Mouse (Mus musculus) embryonic stem cell, embryonic (primary cell): ENCODE measurements around the gene Cobl.

Experiments used
- CTCF ChIA-PET, 4 experiments: fragments of 300-600 bp in 2 of 4; fragments of 350-600 bp in 2 of 4; sonication (Branson Sonifier 250); formaldehyde crosslinking; loops; one replicate each; lab custom pipeline; 2022; ENCODE audit warnings: inconsistent platforms in 2 of 4; lab: Charles Lee
- POLR2A ChIA-PET, 4 experiments: fragments of 300-600 bp in 2 of 4; fragments of 350-600 bp in 2 of 4; sonication (Branson Sonifier 250); formaldehyde crosslinking; loops; one replicate each; lab custom pipeline; 2022; ENCODE audit warnings: antibody characterized with exemption in 4 of 4, inconsistent platforms in 1 of 4; lab: Charles Lee

Cobl gene

DNA sequence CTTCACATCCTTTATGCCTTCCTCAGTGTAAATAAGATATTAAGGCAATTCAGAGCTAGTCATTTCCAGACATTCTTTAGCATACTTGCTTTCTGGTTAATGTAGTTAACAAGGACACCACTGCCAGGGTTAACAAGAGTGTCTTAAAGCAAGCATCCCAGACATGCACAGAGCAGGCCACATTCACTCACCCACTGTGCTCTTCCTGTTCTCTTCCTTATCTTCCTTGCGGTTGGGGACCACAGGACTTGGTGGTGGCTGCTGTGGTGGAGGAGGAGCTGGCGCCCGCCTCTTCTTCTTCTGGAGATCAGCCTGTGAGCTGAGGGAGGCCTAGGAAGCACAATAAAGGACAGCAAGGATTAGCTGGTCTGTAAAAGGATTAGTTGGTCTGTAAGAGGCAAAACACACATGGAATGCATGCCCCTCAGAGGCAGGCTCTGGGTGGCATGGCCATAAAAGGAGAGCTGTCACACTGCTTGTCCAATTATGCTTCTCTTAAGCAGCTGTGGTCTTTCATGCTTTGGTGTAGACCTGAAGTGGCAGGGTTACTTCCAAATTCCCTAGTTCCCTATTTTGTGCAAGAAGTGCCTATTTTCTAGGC lies 155.2 kb downstream of the Cobl start:
- CTCF ChIA-PET = interaction anchor here in 1 of 4 experiments (0.5 kb wide), 1 partner anchor 1627 kb away, joined by 3 read pairs; no protein-coding TSS in a partner anchor
- POLR2A ChIA-PET = interaction anchor here in 1 of 4 experiments (1.5 to 1.9 kb wide), 2 partner anchors 13 to 16 kb away, joined by 3 to 6 read pairs; no protein-coding TSS in a partner anchor

DNA sequence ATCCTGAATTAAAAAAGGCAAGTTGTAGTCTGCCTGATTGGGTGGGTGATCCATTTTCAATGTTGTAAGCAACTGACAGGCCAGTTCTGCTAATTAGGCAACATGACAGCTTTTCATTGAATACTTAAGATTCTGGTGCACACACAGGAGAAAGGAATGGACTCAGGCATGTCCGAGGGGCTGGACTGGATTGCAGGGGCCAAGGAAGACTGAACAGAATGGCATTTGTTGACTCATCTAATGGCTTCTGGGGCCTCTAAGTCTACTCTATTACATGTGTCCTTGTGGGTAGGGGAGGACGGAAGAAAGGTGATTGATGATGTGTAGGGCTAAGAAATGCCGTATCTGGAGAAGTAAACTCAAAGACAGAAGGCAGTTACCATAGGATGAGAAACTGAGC lies 159.9 kb downstream of the Cobl start:
- CTCF ChIA-PET = interaction anchor here in 1 of 4 experiments (0.6 kb wide), 1 partner anchor 9 kb away, joined by 6 read pairs; no protein-coding TSS in a partner anchor
- POLR2A ChIA-PET = interaction anchor here in 2 of 4 experiments (1.1 to 1.3 kb wide), 2 partner anchors 14 to 31 kb away, joined by 3 read pairs; no protein-coding TSS in a partner anchor

DNA sequence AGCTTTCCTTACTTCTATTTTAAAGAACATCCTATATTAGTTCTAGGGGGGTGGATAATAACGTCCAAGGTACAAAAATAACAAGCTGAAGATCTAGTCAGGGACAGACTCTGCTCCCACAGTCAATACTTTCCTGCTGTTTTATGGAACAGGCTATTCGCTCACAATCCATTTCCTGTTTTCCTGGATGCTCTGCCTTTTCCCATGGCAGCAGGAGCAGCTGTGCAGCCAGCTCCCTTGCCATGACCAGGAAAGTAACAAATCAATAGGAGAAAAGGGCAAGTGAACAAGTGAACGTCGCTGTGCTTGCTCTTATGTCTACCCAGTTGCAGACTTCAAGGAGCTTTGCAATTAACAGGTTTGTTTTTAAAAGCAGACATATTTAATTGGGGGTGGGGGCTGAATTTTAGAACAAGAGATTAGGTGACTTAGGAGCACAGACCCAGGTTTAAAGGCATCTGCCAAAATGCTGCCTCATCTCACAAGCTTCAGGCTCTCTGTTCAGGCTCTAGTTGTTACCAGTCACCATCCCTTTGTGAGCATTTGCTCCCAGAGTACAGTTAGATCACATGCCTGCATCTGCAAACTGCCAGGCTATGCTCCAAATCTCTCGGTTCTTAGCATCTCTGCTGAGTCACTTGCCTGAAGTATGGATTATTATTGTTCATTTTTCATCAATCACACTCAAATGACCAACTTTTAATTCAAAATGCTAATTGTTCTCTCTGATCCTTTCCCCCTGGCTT lies 164.9 kb downstream of the Cobl start:
- CTCF ChIA-PET = interaction anchor here in 3 of 4 experiments (0.6 to 1.6 kb wide), 4 partner anchors 8 to 129 kb away, joined by 3 to 7 read pairs (median 4); no protein-coding TSS in a partner anchor
- POLR2A ChIA-PET = interaction anchor here in 1 of 4 experiments (1.4 to 2.1 kb wide), 3 partner anchors 10 to 45 kb away, joined by 3 to 9 read pairs (median 4); no protein-coding TSS in a partner anchor

DNA sequence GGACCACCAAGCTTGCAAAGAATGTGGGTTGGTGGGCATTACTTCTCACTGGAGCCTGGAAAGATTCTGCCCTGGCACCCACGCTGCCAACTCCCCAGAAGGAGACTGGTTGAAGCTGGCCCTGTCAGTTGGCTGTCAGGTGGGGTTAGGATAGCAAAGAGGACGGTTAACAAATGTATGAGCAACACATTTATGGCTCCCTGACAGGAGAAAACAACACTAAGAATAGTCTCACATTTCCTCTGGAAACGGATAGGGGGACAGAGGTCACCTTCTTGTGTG lies 173.2 kb downstream of the Cobl start:
- ChIA-PET POLR2A (interaction anchor here in 2 of 4 experiments (1.0 to 1.2 kb wide), 2 partner anchors 14 to 24 kb away, joined by 3 read pairs; no protein-coding TSS in a partner anchor), CTCF (interaction anchor here in 3 of 4 experiments (0.6 to 1.6 kb wide), 17 partner anchors 8 to 830 kb away, joined by 3 to 11 read pairs (median 3); partner anchors contain the start of gene Spata48 (in 1 of the 3))

DNA sequence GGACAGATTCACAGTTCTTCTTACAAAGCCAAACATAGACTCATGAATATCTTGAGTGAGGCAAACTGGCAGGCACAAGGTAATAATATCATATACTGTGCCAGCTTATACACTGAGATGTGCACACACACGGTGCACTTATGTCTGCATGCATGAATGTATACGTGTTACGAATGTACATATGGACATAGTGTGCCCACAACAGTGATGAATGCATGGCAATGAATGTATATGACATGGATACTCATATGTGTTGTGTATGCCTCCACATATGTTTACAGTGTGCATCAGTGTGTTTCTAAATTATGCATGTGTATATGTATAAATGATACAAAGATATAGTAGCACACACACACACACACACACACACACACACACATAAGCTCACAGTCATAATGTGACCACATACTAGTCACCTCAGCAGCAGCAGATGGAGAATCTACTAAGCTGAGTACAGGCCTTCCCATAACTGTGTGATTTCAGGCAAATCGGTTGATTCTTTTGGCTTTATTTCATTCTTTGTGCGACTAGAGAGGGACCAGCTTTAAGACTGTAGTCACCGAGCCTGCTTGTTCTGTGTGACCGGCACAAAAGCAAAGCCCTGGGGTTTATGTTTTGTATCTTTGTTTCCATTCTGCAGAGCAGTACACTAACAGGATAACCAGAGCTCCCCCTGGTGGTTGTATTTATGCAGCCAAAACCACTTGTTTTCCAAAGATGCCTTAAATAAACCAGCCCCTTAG lies 173.7 kb downstream of the Cobl start:
- ChIA-PET CTCF (interaction anchor here in 3 of 4 experiments (0.6 to 1.6 kb wide), 18 partner anchors 9 to 830 kb away, joined by 3 to 11 read pairs (median 3); partner anchors contain the start of gene Spata48 (in 1 of the 3)), POLR2A (interaction anchor here in 2 of 4 experiments (1.0 to 1.2 kb wide), 2 partner anchors 14 to 24 kb away, joined by 3 read pairs; no protein-coding TSS in a partner anchor)

DNA sequence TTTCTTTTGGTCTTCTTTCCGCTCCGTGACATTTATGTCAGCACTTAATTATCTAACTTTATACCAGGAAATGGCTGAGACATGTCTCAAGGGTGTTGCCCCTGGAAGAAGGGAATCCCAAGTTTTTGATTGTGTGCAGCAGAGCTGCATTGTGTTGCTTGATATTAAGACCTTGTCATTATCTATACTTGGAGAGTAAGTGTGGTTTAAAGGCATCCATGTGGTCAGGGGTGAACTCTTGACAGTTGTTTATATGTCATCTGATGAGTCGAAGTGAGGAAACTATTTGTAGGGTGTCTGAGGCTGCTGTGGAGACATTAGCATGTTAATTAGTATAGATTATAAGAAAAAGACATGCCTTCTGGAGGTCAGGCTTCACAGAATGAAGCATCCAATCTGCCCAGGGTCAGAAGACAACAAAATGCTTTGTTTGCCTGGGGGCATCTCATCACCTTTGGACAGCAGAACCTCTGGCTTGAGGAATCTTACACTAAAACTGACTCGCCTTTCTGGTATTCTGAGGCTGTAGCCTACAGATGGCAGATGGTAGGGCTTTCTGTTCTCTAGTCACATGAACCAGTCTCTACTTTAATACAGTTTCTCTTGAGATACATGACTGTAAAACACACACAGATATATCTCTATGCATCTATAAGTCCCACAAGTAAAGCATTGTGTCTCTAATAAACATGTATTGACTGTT lies 179.3 kb downstream of the Cobl start:
- POLR2A ChIA-PET = no interaction called here
- CTCF ChIA-PET = no interaction called here

DNA sequence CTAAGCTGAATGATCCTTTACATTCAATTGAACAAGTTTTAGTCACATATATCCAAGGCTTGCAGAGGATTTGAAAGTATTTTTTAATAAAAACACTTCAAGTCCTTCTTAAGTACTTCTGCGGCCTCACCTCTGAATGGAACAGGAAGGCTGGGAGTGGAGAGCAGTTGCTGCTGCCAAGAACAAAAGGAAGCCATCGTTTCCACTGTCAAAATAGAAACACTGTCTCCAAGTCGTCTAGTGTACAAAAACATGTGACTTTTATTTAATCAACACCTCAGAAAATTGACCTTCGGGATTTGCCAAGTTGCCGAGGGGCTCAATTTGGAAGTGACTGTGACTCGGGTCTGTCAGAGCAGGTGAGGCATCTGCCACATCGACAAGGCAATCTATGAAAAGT lies 184.0 kb downstream of the Cobl start:
- ChIA-PET CTCF (no interaction called here), POLR2A (no interaction called here)

DNA sequence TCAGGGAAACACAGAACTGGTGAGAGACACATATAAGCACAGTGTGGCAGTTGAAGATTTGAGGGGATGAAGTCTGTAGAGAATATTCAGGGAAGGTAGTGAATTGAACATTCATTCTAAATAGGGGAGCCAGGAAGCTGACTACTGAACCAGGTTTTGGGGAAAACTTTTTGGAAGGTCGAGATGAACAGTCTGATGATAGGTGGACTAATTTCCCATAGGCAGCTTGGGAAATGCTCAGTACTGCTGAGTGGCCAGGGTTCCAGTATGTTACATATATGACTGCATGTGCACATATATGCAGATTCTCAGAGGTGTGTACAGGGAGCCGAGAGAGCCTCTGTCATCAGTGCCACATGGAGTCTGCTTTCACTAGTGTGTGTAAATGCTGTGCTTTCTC lies 190.5 kb downstream of the Cobl start:
- POLR2A ChIA-PET = no interaction called here
- CTCF ChIA-PET = no interaction called here

DNA sequence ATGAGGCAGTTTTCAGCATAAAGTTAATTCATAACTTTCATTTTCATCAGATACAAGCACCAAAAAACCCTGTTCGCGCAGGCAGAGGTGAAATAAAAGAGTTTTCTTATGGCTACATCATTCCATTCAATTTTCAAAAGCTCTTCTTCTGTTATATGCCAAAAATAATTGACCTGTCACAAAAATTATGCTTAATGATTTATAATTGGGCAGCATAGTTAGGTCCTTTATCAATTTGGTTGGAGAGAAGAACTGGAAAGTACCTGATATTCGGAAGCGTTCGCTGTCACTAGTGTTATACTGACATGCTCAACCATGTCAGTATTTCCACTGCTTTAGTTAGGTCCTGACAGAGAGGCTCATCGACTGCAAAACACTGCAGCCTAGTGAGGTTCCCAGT lies 191.0 kb downstream of the Cobl start:
- POLR2A ChIA-PET = no interaction called here
- CTCF ChIA-PET = no interaction called here

DNA sequence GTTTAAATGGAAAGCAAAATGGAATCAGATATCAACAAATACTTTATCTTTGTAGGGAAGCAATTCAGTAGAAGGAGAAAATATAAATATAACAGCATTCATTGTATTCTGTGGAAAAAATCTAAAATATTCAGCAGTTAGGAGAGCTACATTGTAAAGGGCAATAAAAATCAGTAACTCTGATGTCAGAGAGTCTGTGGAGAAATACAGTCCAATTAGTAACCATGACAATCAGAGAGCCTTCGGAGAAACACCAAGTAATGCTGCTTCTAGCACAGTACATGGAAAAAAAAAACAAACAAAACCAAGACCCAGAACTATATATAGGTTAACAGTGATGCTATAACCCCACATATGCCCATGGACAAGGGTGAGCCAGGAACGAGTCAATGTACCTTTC lies 206.3 kb downstream of the Cobl start:
- POLR2A ChIA-PET = interaction anchor here in 1 of 4 experiments (1.0 kb wide), 1 partner anchor 11 kb away, joined by 3 read pairs; no protein-coding TSS in a partner anchor
- CTCF ChIA-PET = interaction anchor here in 1 of 4 experiments (1.2 kb wide), 1 partner anchor 33 kb away, joined by 3 read pairs; no protein-coding TSS in a partner anchor

DNA sequence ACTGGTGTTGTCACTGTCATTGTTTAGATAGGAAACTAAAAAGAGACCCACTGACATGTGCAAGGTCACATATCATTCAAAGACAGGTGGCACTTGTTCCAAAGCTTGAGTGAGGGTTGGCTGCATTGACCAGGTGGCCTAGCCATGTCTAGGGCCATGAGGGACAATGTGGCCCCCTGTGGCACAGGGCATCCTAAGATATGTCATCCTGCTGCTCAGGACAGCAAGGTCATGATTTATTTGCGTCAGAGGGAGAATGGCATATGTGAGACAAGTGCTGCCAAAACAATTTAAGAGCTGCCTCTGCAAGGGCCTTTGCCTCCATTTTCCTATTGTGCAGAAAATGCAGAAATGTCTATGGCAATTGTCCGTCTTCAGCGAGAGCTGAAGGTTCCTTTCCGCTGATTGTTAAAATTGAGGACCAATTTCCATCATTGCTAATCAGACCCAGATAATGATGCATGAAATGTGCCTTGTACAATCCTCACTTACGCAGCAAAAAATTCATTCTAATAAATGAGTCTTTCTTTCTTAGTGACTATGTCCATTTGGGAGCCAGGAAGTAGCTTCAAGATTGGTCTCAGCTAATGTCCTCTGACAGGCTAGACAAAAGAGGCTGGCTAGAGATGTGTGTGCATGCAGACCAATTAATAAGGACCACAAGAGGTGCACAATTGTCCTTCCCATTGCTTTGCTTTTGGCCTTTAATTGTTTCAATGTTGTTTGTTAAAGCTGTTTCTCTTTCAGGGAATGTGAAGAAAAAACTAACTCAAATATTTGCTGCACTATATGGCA lies 207.2 kb downstream of the Cobl start:
- CTCF ChIA-PET = no interaction called here
- POLR2A ChIA-PET = interaction anchor here in 1 of 4 experiments (1.0 to 1.7 kb wide), 3 partner anchors 10 to 18 kb away, joined by 3 read pairs; no protein-coding TSS in a partner anchor

DNA sequence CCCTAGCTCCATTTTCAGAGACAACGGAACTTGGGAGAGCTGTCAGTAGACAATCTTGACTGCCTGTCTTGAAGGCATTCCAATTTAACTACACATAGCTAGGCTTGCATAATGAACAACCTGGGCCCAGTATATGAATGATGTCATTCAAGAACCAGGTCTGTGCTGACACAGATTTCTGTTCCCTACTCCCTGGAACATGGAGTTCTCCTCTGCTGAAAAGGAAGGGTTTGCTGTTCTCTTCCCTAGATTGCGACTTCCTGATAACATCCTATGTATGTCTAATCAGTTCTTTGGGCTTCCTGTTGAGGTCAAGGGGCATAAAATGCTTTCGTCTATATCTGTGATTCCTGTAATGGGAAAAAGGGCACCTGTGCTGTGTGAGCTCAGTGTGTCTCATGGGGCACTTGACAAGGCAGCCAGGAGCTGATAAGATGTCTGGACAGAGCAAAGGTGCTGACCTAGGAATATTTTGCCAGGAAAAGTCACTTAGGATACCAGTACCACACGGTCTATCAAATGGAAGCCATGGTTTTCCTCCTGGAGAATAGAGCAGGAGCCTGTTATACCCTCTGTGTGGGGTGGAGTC lies 219.3 kb downstream of the Cobl start:
- ChIA-PET CTCF (interaction anchor here in 1 of 4 experiments (0.8 kb wide), 1 partner anchor 69 kb away, joined by 6 read pairs; no protein-coding TSS in a partner anchor), POLR2A (interaction anchor here in 2 of 4 experiments (0.6 to 1.3 kb wide), 2 partner anchors 9 to 450 kb away, joined by 3 to 8 read pairs; no protein-coding TSS in a partner anchor)

DNA sequence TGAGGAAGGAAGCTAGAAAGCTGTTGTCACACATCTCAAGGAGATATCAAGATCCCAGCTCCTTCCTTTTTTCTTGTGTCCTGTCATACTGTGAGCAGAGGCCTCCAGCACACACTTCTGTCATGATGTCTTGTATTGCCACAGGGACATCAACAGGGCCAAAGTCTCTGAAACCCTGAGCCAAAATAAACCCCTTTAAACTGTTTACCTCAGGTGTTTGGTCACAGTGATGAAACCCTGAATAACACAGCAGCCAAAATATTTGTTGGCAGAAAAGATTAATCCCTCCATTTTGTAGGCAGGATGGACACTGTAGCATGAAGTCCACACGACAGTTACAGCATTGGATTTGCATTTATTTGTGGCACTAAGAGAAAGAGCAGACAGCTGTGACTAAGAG lies 228.4 kb downstream of the Cobl start:
- ChIA-PET POLR2A (interaction anchor here in 2 of 4 experiments (1.1 kb wide), 2 partner anchors 9 to 11 kb away, joined by 3 read pairs; no protein-coding TSS in a partner anchor), CTCF (no interaction called here)

DNA sequence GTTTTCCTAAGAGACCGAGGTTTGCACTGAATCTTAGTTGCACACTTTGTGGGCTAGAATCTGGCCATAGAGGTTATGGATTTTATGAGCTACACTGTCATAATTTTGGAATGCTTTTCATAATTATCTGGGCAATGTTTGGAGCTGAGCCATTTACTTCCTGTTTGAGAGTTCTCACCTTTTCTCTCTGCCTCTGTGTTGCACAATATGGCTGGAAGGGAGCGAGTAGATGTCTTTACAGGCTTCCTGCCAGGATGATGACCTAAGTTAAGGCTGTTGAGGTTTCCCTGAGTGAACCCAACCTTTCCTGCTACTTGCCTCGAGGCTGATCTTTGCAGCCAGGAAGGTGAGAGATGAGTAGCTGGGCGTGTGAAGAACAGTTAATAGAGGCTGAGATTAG lies 229.9 kb downstream of the Cobl start:
- CTCF ChIA-PET = no interaction called here
- POLR2A ChIA-PET = interaction anchor here in 1 of 4 experiments (1.8 kb wide), 1 partner anchor 17 kb away, joined by 5 read pairs; no protein-coding TSS in a partner anchor

DNA sequence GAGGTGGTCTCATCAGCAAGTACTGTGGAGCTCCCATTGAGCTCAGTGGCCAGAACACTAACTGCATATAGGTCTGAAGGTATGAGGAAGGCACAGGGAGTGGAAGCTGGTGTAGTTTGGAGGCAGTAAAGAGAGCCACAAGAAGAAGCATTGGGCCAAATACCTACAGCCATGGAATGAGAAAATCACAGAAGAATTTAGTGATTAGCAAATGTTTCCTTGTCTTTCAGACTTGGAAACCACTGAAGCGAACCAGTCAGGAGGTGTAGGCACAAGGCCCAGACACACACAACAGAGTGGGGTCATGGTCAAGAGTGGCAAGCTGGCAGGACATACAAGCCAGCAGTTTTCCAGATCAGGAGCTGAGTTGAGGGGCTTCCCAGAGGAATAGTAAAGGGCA lies 230.6 kb downstream of the Cobl start:
- CTCF ChIA-PET = no interaction called here
- POLR2A ChIA-PET = interaction anchor here in 1 of 4 experiments (1.8 kb wide), 1 partner anchor 17 kb away, joined by 5 read pairs; no protein-coding TSS in a partner anchor

DNA sequence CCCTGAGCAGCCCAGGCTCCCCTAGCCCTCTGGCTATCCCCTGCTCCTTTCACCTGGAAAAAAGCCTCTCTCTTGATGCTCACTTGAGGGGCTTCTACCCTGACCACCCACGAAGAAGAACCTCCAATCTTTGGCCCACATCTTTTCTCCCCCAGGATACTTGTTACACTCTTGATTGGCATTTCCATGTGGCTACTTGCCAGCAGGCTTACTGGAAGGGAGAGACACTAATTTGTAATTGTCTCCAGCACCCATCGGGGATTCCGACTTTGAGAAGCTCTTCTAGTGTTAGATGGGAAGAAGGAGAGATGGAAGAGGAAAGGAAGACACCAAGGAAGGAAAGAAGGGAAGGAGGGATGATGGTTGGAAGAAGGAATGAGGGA lies 232.0 kb downstream of the Cobl start:
- ChIA-PET POLR2A (no interaction called here), CTCF (interaction anchor here in 1 of 4 experiments (0.7 kb wide), 1 partner anchor 54 kb away, joined by 4 read pairs; no protein-coding TSS in a partner anchor)
